25 mouse cellular contexts compared by ENCODE assay signal in genomic region chr16:57157076-57157475, GRCm38 (mm10). TPM values are rescaled to one million over a fixed set of nuclear protein-coding genes. Genes with fewer than 3 reads are reported as not detected.
A peak's percentile ranks its signal among the peaks of the same experiment; 100 is the strongest.
DNase-seq lines count a peak whose midpoint lies in the region; ATAC-seq and TF ChIP-seq lines count a peak whose summit lies in the region.
"Had no signal": no experiment of that assay in that cellular context is flagged by ENCODE, and none has a peak within 500 bp of the region (broad histone marks: within the 10 kb centered on the region; RNA-seq: fewer than 3 reads in every experiment).

No protein-coding gene starts in this region.

- H3K4me3 ChIP-seq in heart, embryonic 11.5 days (ENCODE audit: low read depth, low read length) = no peak overlapping the region
- no peak overlapping the region for H3K4me3 ChIP-seq in kidney, embryonic 16.5 days (ENCODE audit: low read length)
- no peak overlapping the region for H3K4me3 ChIP-seq in liver, postnatal 0 days (ENCODE audit: low read depth, low read length)
- no peak overlapping the region for H3K4me3 ChIP-seq in hindbrain, embryonic 13.5 days
- H3K4me3 ChIP-seq: embryonic facial prominence, embryonic 15.5 days; erythroblast, embryonic 14.5 days; forebrain, embryonic 10.5 days; heart, embryonic 10.5 days; heart, embryonic 15.5 days had no signal

- H3K27ac ChIP-seq in heart, embryonic 11.5 days (ENCODE audit: low read depth, low read length) = no peak overlapping the region
- H3K27ac ChIP-seq in kidney, embryonic 16.5 days (ENCODE audit: low read length) = no peak overlapping the region
- H3K27ac ChIP-seq in liver, postnatal 0 days (ENCODE audit: low read depth) = no peak overlapping the region
- H3K27ac ChIP-seq in hindbrain, embryonic 13.5 days = no peak overlapping the region
- H3K27ac ChIP-seq: embryonic facial prominence, embryonic 15.5 days; forebrain, embryonic 10.5 days; heart, embryonic 10.5 days; heart, embryonic 15.5 days; hindbrain, embryonic 14.5 days had no signal

- no peak for TF ChIP-seq CTCF in liver, postnatal 0 days (IDR thresholded peaks at IDR 0.05; ENCODE audit: low read depth)

- TF ChIP-seq EP300 in liver, postnatal 0 days (IDR thresholded peaks at IDR 0.05; ENCODE audit: low read depth) = no peak

- no peak overlapping the region for H3K4me2 ChIP-seq in heart, embryonic 11.5 days
- H3K4me2 ChIP-seq in kidney, embryonic 16.5 days (replicated peaks; ENCODE audit: low read depth, low read length) = no peak overlapping the region
- H3K4me2 ChIP-seq in liver, postnatal 0 days (ENCODE audit: low read depth, low read length) = no peak overlapping the region
- H3K4me2 ChIP-seq in hindbrain, embryonic 13.5 days = no peak overlapping the region
- H3K4me2 ChIP-seq: embryonic facial prominence, embryonic 15.5 days; heart, embryonic 15.5 days; hindbrain, embryonic 14.5 days had no signal

- no peak overlapping the region for H3K9ac ChIP-seq in heart, embryonic 11.5 days (ENCODE audit: low read depth, low read length)
- H3K9ac ChIP-seq in kidney, embryonic 16.5 days (replicated peaks; ENCODE audit: low read length) = no peak overlapping the region
- no peak overlapping the region for H3K9ac ChIP-seq in liver, postnatal 0 days (replicated peaks)
- H3K9ac ChIP-seq in hindbrain, embryonic 13.5 days = no peak overlapping the region
- H3K9ac ChIP-seq: embryonic facial prominence, embryonic 15.5 days; heart, embryonic 15.5 days; hindbrain, embryonic 14.5 days had no signal

- no peaks in the 10 kb centered on the region for H3K27me3 ChIP-seq in heart, embryonic 11.5 days (ENCODE audit: control insufficient read depth, insufficient read depth, low read length)
- H3K27me3 ChIP-seq in kidney, embryonic 16.5 days (ENCODE audit: insufficient read depth, low read length) = no peaks in the 10 kb centered on the region
- no peaks in the 10 kb centered on the region for H3K27me3 ChIP-seq in liver, postnatal 0 days (ENCODE audit: insufficient read depth, low read length)
- H3K27me3 ChIP-seq in hindbrain, embryonic 13.5 days = no peaks in the 10 kb centered on the region
- H3K27me3 ChIP-seq: embryonic facial prominence, embryonic 15.5 days; heart, embryonic 15.5 days had no signal

- peak; percentile 75 for DNase-seq in heart, adult 11 months
- DNase-seq in kidney, adult 9 months = peak; percentile 89
- DNase-seq in liver, postnatal 0 days = no peak
- DNase-seq in liver = no peak
- DNase-seq: adrenal gland, postnatal 10 days; B cell, adult 2 months; cerebellum, adult 11 months; cerebellum, adult 8-10 months; cerebellum, postnatal 14 days; embryo, embryonic 11 days; gastrocnemius, postnatal 36 days; heart, adult 18-20 months; heart, postnatal 14 days had no signal

- no peaks in the 10 kb centered on the region for H3K4me1 ChIP-seq in heart, embryonic 11.5 days (ENCODE audit: control insufficient read depth, insufficient read depth, low read length)
- no peaks in the 10 kb centered on the region for H3K4me1 ChIP-seq in kidney, embryonic 16.5 days (ENCODE audit: insufficient read depth, low read length)
- H3K4me1 ChIP-seq in liver, postnatal 0 days (ENCODE audit: insufficient read depth) = 0 out of 2 replicates have a peak, but pooled peaks cover 6% of the 10 kb centered on the region
- no peaks in the 10 kb centered on the region for H3K4me1 ChIP-seq in hindbrain, embryonic 13.5 days (replicated peaks)
- H3K4me1 ChIP-seq: embryonic facial prominence, embryonic 15.5 days; forebrain, embryonic 10.5 days; heart, embryonic 10.5 days; heart, embryonic 15.5 days had no signal

- ATAC-seq in heart, embryonic 11.5 days (replicated peaks; ENCODE audit: insufficient number of reproducible peaks, low FRiP score, low TSS enrichment) = no peak
- no peak for ATAC-seq in kidney, embryonic 16.5 days (ENCODE audit: low FRiP score, low TSS enrichment)
- peak; percentile 29; the same call in 1 of the 2 replicates for ATAC-seq in liver, postnatal 0 days
- ATAC-seq in hindbrain, embryonic 13.5 days (ENCODE audit: low FRiP score) = no peak
- ATAC-seq: CD4-positive, CD25-positive, alpha-beta regulatory T cell, adult 4 months; forebrain, embryonic 14.5 days had no signal

- WGBS in heart, embryonic 11.5 days (ENCODE audit: insufficient replicate concordance) = 90% methylated on average over 4 of the region's 4 CpGs
- 90% methylated on average over 4 of the region's 4 CpGs for WGBS in kidney, embryonic 16.5 days
- 71% methylated on average over 4 of the region's 4 CpGs for WGBS in liver, postnatal 0 days (ENCODE audit: insufficient replicate concordance)
- WGBS in hindbrain, embryonic 13.5 days = 90% methylated on average over 4 of the region's 4 CpGs

- H3K36me3 ChIP-seq in heart, embryonic 11.5 days (ENCODE audit: control insufficient read depth, insufficient read depth, low read length) = peaks cover 21% of the 10 kb centered on the region
- H3K36me3 ChIP-seq in kidney, embryonic 16.5 days (ENCODE audit: insufficient read depth, low read length) = peaks cover 53% of the 10 kb centered on the region
- peaks cover 59% of the 10 kb centered on the region for H3K36me3 ChIP-seq in liver, postnatal 0 days (replicated peaks; ENCODE audit: insufficient read depth, low read length)
- peaks cover 51% of the 10 kb centered on the region for H3K36me3 ChIP-seq in hindbrain, embryonic 13.5 days

- no peaks in the 10 kb centered on the region for H3K9me3 ChIP-seq in heart, embryonic 11.5 days (replicated peaks; ENCODE audit: control insufficient read depth, low read length)
- H3K9me3 ChIP-seq in kidney, embryonic 16.5 days (ENCODE audit: low read length) = no peaks in the 10 kb centered on the region
- H3K9me3 ChIP-seq in liver, postnatal 0 days (ENCODE audit: low read length) = no peaks in the 10 kb centered on the region
- H3K9me3 ChIP-seq in hindbrain, embryonic 13.5 days = no peaks in the 10 kb centered on the region
- H3K9me3 ChIP-seq: embryonic facial prominence, embryonic 15.5 days; forebrain, embryonic 10.5 days; G1E; heart, embryonic 10.5 days; heart, embryonic 15.5 days had no signal

RNA-seq across cellular contexts. Expression of gene Nit2, which starts 10.1 kb away (rescaled TPM):
- 43.0 and 46.3 TPM in 2 replicates for polyA plus RNA-seq in heart, embryonic 11.5 days (2014; fragmentation: Nextera tagmentation; extraction: Ambion mirVana)
- 110 and 115 TPM in 2 replicates for polyA plus RNA-seq in kidney, embryonic 16.5 days (2015; fragmentation: Nextera tagmentation; extraction: Ambion mirVana)
- polyA plus RNA-seq in liver, postnatal 0 days (2015; fragmentation: Nextera tagmentation; extraction: Ambion mirVana) = 69.3 and 74.2 TPM in 2 replicates
- polyA plus RNA-seq in hindbrain, embryonic 13.5 days (2015; fragmentation: Nextera tagmentation; extraction: Ambion mirVana) = 39.9 and 45.0 TPM in 2 replicates

RNA-seq across cellular contexts. Expression of gene Tomm70a, which starts 35.6 kb away (rescaled TPM):
- 48.3 and 53.7 TPM in 2 replicates for polyA plus RNA-seq in heart, embryonic 11.5 days (2014; fragmentation: Nextera tagmentation; extraction: Ambion mirVana)
- polyA plus RNA-seq in kidney, embryonic 16.5 days (2015; fragmentation: Nextera tagmentation; extraction: Ambion mirVana) = 39.2 and 44.4 TPM in 2 replicates
- polyA plus RNA-seq in liver, postnatal 0 days (2015; fragmentation: Nextera tagmentation; extraction: Ambion mirVana) = 27.6 and 29.9 TPM in 2 replicates
- polyA plus RNA-seq in hindbrain, embryonic 13.5 days (2015; fragmentation: Nextera tagmentation; extraction: Ambion mirVana) = 54.6 and 54.7 TPM in 2 replicates

Comparison
In these comparisons a context has a peak if more than half of its experiments do, and no peak if none do; other contexts are left out.
1. DNase-seq: peak in heart, adult 11 months (single experiment) and kidney, adult 9 months (single experiment); none in liver, postnatal 0 days (single experiment) and liver (single experiment).